Mouse (Mus musculus): ENCODE results near the gene Zfp182. TPM values are rescaled to one million over a fixed set of nuclear protein-coding genes. Genes with fewer than 3 reads are reported as not detected.

Gene Zfp182
- polyA plus RNA-seq, 1 experiment from 2014 or later: 4.5 TPM

Other genes starting within 250 kb of the Zfp182 start
- 8.8 and 10.6 TPM in 2 replicates for gene Timp1, start 192.2 kb downstream of the Zfp182 start, polyA plus RNA-seq (2014; fragmentation: Nextera tagmentation; extraction: Ambion mirVana)
- gene Syn1, start 141.3 kb downstream of the Zfp182 start, polyA plus RNA-seq (2014; fragmentation: Nextera tagmentation; extraction: Ambion mirVana): 0.48 and 0.60 TPM in 2 replicates
- gene Cfp, start 130.8 kb downstream of the Zfp182 start, polyA plus RNA-seq (2014; fragmentation: Nextera tagmentation; extraction: Ambion mirVana): 11.5 and 12.0 TPM in 2 replicates
- gene Elk1, start 111.7 kb downstream of the Zfp182 start, polyA plus RNA-seq (2014; fragmentation: Nextera tagmentation; extraction: Ambion mirVana): 3.4 and 4.1 TPM in 2 replicates
- gene Uxt, start 100.3 kb downstream of the Zfp182 start, polyA plus RNA-seq (2014; fragmentation: Nextera tagmentation; extraction: Ambion mirVana): 62.7 and 66.7 TPM in 2 replicates
- gene Spaca5, start 6.1 kb upstream of the Zfp182 start, polyA plus RNA-seq (2014; fragmentation: Nextera tagmentation; extraction: Ambion mirVana): not detected in 2 replicates
- 0.33 and 0.48 TPM in 2 replicates for gene Zfp300, start 27.2 kb upstream of the Zfp182 start, polyA plus RNA-seq (2014; fragmentation: Nextera tagmentation; extraction: Ambion mirVana)
- not detected in 2 replicates for gene Ssxa1, start 53.5 kb upstream of the Zfp182 start, polyA plus RNA-seq (2014; fragmentation: Nextera tagmentation; extraction: Ambion mirVana)
- gene Gm21876, start 113.3 kb upstream of the Zfp182 start, polyA plus RNA-seq (2014; fragmentation: Nextera tagmentation; extraction: Ambion mirVana): not detected in 2 replicates